Mouse (Mus musculus) layer of hippocampus, postnatal 36 days (tissue): ENCODE measurements at regions not wholly inside any gene's neighbourhood (a gene's known extent, or its start where the extent isn't known, plus 50 kb on each side); places are given as distances from the start of the nearest gene placed in this dataset.

Experiments used
- DNase-seq, 2 experiments: peaks; one replicate each; pipeline ENCODE4 v3.0.0; 2022

DNA sequence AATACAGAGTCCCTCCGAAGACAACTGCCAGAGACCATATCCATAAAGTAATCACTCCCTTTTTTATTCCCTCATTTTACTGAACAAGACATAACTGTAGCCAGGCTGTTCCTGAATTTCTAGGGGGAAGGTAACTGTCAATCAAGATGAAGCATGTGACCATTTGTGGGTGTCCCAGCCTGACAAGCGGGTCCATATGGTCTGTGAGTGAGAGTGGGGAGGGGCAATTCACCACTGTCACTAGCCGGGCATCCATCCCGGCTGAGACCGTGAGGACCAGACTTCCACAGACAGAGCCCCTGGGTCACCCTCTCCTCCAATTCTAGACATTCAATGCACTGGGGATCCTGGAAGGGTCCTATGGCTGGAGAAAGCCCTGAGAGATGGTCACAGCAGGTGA, 54.6 kb downstream of the Gm11733 start:
- peak in 1 of 2 experiments; percentile 48 for DNase-seq

DNA sequence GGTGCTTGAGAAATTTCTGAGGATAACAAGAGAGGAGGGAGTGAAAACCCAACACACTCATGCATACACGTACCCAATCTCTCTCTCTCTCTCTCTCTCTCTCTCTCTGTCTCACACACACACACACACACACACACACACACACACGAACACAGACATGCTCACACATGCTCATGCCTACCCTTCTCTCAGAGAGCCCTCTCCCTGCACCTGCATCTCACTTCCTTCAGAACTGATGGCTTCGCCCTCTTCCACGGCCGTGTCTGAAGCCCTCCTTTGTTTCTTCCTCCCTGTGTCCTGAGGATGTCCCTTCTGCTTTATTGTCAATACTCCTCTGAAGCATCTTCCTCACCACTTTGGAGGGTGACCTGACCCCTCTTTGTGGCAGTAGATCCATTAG, 56.4 kb downstream of the Gm11733 start:
- DNase-seq, result no peak

DNA sequence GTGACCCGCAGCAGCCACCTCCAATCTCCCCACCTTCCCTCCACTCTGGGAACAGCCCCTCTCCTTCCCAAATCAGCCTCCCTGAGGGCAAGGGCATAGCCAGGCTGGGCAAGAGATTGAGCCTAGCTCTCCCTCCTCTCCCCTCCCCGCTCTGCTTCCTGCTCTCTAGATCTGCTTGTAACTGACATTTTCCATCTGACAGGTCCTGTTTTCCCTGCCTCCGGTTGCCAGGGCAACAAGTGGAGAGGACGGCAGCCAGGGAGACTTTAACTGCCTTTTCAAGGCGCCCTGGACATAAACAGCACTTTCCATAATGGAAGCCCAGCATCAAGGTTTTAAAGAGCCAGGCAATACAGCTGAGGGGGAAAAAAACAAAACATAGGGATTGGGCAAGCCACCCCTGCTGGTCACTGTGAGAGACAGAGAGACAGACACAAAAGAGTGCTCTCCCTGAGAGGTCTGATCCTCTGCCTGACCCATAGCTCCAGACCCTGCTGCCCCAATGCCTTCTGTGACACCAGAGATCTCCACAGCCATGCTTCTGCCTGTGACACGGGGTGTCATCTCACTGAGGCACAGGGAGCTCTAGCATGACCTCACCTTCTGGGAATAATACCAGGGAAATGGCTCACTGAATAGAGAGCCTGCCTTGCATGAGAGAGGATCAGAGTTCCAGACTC, 57.2 kb downstream of the Gm11733 start:
- peak; percentile 40 to 52 for DNase-seq

DNA sequence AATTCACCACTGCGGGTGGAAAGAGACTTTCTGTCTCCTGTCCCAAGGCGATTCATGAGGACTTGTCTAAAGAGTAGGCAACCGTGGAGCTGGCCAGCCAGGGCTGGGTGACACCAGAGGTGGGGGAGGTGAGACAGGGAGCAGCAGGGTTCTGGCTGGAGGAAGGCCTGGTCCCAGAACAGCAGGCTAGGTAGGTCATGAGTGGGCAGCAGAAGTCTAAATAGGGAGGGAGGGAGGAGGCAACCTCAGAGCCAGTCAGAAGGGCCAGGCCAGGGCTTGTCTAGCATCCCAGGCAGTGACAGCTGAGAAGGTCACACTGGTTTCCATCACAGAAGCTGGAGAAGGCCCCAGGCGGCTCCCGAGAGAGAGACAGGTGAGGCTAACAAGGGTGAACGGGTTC, 59.0 kb downstream of the Gm11733 start:
- no peak for DNase-seq

DNA sequence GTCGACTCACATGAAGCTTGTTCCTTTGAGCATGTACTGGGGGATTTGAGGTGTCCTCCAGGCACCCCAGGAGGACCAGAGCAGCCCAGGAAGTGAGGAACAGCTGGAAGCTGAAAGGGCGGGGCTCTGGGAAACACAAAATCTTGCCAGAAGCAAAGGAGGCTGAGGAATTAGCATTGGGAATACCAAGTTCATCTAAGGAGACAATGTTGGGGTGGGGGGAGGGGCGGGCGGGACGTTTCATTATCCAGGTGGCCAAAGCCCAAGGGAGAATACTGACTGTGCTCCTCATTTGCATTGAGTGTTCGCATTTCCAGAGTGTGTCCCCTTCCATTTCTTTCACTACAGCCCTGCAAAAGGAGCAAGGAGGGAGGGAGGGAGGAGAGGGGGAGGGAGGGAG, 60.3 kb downstream of the Gm11733 start:
- no peak for DNase-seq

DNA sequence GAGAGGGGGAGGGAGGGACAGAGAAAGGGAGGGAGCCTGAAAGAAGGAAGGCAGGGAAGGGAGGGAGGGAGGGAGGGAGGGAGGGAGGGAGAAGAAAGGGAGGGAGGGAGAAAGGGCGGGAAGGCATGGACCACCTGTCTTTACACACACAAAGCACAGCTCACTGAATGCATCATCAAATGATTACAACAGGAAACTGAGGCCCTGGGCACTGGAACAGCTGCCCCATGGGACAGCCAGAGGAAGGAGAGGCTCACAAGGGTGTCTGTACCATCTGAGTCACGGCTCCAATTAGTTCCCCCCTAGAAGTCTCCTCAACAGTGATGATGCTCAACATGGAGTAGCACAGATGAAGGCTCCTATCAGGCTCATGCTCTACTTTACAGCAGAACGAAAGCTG, 60.8 kb downstream of the Gm11733 start:
- no peak for DNase-seq

DNA sequence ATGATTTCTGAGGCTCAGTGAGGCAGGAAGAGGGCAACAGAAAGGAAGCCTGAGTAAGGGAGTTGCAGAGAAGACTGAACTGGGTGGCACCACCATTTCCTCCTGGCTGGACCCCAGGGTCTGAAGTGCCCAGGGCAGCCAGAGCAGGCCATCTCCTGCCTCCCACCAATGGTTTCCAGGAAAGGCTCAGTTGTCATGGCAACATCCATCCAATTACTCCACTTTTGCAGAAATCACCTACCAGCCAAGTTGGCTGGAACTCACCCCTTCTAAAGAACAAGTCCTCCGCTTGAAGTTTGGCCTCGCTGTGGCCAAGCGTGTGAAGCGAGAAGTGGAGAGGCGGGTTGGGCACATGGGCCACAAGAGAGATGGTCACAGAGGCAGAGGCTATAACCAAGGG, 67.8 kb downstream of the Gm11733 start:
- DNase-seq, result peak in 1 of 2 experiments; percentile 45

DNA sequence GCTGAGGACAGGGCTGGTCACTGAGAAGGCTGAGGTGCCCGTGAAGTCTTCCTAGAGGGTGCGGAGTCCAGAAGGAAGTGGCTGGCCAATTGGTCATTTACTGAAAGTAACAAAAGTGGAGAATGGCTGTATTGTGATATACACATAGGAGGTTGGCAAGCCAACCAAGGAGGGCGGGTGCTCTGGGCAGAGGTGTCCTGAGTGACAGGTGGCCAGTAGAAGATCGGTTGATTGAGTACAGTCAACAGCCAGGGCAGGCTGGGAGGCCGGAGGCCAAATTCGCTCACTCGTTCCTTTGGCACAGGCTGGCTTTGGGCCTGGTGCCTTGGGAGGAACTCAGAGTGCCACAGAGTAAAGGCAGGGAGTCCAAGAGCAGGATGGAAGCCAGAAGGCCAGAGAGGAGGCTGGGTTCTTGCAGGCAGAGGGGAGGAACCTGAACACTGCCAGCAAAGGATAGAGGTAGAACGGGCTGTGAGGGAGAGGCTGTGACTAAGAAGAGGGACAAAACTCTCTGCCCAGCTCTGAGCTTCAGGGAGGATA, 68.3 kb downstream of the Gm11733 start:
- DNase-seq, result no peak

DNA sequence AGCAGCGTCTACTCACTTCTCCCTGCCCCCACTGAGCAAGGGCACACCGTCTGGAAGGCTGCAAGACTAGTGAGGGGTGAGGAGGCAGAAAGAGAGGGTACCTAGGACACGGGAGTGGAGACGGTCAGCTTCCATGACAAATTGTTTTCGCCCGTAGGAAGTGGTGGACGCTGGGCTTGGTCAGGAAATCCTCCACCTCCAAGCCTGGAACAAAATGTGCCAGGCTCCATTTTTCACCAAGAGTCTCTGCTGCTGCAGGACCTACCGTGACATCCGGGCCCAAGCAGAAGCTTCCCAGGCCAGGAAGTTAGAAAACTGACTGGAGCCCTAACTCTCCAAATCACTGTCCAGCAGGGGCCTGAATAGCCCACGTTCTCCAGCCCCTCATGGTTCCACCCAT, 69.9 kb downstream of the Gm11733 start:
- no peak for DNase-seq

DNA sequence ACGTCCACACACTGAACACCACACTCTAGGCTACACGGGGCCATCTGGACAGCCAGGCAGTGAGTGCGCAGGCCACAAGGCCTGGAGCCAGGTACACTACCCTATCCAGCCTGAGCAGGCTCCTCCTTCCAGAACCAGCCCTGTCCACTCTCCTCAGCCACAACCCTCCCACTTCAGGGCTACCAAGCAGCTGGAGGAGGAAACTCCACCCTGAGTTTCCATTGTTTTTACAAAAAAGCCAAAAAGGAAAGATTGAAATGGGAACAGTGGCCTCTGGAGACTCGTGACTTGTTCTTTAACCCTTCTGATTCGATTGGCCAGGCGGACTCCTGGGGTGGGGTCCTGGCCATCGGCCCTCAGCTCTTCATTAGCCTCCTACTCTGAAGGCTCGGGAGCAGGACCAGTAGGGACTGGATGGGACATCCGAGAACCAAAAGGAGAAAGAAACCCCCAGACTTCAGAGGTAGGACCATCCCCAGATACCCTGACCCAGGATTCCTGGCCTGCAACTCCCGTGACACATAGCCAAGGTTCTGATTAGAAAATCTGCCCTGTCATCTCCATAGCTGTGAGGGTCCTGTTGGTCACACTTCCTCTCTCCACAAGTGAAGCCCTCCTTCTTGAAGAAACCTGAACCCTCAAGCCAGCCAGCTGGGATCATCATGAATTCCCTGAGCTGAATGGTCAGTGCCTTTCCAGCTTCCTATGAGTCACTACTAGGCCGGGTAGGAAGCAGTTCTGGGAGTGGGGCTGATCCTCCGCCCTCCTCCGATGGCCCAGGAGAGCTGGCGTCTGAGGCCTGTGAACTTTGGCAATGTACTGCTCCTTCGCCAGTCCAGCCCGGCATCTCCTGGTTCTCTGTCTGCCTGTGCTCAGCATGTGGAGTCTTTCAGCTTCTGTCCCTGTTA, 73.6 kb downstream of the Gm11733 start:
- DNase-seq, result no peak

DNA sequence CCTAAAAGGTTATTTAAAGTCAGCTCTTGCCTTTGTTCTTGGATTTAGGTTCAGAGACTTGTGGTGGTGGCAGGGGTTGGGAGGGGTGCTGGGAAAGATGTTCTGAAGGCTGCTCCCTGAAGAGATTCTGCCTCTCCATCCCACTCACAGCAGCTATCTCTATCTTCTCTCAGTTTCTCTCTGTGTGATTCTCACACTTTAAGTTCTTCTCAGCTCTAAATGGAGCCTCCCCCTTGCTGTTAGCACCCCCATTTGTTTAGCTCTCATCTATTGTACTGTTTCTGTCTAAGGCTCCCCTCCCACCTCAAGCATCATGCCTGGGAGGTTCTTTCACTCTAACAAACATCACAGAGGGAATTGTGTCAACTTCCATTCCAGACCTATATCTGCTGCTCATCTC, 75.7 kb downstream of the Gm11733 start:
- DNase-seq, result no peak

DNA sequence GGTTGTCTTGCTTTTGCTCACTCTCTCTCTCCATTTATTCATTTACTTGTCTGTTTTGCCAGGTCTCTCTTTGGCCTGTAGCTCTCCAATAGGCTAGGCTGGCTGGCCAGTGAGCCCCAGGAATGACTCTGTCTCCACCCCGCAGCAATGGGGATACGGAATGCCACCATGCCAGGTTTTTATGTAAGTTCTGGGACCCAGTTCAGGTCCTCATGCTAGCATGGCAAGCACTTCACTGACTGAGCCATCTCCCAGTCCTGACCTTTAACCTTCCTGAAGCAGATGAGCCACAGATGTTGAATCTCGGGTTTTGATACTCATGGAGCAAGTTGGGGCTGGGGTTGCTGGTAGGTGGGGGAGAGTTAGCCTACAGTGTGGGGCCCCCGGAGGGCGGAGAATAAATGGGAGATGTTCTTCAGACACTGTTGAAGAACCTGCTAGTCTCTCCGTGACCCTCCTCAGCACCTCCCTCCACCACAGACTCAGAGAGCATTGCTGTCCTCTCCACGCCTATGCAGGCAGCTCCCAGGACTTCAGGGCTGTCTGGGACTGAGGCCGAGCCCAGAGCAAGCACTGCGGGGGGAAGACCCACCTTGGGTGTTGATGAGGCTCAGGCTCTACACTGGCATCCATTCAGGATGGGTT, 83.9 kb downstream of the Gm11733 start:
- no peak for DNase-seq

DNA sequence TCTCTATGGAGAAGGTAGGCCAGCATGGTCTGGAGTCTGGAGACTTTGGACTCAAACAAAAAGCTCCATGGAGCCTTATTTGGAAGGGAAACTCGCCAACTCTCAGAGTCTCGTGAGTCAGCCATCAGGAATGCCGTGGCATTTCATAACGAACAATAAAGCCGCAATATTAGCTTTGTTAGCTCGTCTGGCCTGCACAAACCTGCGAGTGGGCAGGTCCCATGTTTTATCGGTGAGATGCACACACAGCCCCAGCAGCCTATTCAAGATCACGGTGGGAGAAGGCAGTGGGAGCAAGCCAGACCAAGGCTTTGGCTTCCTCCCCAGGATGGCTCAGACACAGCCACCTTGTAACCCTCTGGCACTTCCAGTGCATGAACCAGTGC, 84.4 kb downstream of the Gm11733 start:
- no peak for DNase-seq

DNA sequence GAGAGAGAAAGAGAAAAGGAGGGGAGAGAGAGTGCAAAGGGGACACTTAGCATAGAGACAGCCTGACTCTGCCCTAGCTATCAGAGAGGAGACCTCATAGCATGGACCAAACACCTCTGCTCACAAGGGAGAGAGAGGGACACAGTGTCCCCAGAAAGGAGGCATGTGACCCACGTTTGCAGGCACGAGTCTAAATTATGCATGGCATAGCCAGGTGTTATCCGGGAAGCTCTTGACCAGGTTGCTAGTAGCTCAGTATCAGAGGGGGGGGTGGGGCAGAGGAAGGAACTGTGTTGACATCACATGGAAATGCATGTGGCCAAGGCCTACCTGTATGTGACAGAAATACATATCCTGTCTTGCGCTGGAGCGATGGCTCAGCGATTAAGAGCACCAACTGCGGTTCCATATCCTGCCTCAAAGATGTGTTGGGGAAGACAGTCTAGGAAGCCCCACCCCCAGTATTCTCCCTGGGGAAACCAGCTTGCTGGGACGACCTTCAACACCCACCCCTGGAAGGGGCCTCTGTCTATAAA, 84.5 kb upstream of the Tnrc6c start:
- no peak for DNase-seq

DNA sequence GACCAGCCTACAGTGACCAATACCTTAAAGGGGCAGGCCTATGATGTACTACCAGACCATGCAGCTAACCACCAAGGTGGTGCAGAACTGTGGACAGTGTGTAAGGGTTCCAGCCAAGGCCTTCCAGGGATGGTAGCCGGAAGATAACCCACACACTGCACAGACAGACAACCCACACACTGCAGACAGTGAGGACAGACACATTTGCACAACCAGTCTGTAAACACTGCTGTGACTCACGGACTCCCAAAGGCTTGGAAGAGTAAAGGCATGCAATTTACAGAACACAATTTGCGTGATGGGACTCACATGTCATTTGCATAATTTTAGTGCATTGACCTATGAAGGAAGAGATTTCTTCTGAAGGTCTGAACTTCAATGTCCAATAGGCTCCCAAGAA, 82.2 kb upstream of the Tnrc6c start:
- no peak for DNase-seq

DNA sequence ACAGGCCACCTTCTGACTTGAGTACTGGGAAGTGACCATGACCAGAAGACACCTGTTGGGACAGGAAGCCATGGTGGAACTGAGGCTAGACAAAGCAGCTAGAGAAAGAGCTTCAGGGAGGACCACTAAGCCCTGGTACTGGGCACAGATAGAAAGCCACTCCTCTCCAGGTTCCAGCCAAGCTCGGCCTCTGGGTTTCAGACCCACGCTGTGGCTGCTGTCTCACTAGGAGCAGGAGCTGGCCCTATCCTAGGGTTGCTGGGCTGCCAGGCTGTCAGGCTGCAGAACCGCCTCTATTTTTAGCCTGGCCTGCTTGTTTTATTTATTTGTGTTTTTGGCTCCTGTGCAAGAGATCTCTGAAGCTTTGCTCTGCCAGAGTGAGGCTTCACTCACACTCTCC, 79.4 kb upstream of the Tnrc6c start:
- peak in 1 of 2 experiments; percentile 50 for DNase-seq

DNA sequence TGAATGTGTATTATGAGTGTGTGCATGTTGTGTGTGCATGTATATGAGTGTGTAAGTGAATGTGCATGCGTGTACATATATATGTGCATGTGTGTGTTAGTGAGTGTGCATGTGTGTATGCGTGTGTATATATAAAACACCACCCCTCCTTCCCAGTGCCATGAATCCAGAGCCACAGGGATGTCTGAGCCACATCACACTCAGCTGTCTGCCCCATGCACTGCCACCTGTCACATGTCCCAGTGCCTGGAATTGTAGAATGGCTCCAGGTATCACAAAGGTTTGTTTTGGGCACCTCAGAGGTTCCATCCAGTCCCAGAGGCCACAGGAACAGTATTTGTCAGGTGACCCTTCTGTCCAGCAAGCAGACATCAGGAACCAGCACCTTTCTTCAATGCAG, 75.0 kb upstream of the Tnrc6c start:
- no peak for DNase-seq

DNA sequence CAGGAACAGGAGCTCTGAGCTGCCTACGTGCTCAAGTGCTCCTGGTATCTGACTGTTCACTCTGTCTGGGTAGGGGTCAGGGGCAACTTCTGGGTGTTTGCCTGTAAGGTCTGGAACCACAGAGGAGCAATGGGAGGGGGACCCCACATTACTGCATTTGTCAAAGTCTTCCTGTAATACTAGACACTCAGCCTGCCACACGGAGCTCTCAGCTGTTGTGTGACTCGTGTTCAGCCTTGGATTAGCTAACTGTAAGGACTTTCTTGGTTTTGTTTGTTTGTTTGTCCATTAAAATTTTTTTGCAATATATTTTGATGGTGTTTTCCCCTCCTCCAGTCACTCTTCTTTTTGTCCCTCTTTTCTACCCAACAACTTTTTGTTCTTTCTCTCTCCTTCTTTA, 74.4 kb upstream of the Tnrc6c start:
- DNase-seq, result no peak

DNA sequence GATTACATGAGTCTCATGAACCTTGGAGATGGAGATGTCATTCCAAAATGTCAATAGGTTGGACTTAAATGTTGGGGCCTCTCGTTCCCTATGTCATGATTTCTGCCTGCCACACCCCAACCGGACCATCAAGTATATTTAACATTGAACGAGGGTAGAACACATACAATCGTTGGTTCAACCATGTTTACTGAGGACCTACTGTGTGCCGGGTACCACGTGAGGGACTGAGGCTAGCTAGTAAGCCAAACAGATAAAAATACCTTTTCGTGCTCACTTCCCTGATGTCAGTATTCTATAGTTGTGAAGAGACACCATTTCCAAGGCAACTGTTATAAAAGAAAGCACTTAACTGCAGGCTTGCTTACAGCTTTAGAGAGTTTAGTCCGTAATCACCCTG, 70.6 kb upstream of the Tnrc6c start:
- no peak for DNase-seq

DNA sequence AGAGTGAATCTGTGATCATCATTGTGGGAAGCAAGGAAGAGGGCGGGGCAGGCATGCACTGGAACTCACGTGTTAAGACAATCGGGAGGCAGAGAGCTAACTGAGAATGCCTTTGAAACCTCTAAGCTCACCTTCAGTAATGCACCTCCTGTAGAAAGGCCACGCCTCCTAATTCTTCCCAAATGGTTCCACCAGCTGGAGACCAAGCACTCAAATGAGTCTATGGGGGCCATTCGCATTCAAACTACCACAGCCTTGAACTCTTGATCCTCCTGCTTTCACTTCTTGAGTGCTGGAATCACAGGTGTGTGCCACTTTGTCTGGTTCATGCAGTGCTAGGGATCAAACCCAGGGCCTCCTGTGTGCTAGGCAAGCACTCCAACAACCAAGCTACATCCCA, 68.5 kb upstream of the Tnrc6c start:
- no peak for DNase-seq

DNA sequence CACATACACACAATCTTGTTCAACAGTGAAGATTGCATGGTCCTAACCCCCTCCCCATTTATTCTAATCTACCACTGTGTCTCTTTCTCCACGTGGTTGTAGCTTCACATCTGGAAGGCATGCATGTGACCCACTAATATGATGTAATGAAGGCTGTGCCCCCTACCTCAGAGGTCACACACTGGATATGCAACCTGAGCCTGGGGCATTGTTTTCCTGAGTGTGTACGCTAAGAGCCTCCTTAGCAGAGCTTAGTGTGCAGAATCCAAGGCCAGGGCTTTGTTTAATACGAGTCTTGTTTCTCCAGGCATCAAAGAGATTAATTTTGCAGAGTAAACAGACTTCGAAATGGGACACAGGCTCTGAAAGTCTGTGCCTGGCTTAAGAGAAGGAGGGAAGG, 68.0 kb upstream of the Tnrc6c start:
- DNase-seq, result no peak

DNA sequence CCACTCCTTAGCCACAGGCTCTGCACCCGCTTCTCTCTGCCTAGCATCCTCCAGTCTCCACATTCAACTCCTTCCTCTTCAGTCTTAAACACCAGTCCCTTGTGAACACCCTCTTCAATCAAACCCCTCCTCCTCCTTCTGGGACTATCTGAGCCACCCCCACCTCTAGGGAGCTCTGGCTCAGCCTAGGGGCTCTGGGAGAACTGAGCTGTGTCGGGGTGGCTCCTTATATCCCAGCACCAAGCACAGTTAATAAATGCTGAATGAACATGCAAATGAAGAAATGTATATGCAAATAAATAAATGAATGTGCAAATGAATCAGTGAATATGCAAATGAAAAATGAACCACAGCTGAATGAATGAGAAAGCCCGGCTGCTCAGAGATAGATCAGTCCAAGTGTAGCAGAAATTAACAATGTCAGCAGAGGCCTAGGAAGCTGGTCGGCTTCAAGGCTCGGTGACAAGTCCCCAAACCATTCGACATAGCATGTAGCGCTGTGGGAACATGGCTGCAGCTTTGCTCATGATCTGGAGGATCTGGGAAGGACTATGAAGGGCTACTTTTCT, 67.1 kb upstream of the Tnrc6c start:
- DNase-seq, result no peak

DNA sequence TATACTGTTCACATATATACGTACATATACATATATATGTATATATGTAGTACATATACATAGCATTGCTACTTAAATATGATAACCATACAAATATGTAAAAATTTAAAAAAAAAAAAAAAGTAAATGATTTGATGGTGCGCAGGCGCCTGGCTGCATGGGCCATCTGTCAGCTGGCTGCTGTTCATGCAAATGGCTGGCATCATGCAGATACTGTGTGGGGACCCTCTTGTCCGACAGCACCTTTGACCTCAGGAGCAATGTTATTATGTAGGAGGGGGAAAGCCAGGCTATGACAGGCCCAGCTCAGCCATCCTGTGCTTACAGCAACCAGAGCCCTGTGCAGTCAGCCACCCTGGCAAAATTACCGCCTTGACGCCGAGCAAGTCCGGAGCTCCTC, 65.1 kb upstream of the Tnrc6c start:
- DNase-seq, result no peak
